Mouse (Mus musculus) kidney, embryonic 16.5 days (tissue): ENCODE measurements around the gene Atp7b. TPM values are rescaled to one million over a fixed set of nuclear protein-coding genes. Genes with fewer than 3 reads are reported as not detected.

Experiments used
- ATAC-seq: fragments of 200-750 bp; cut with Nextera tagmentation; 2 replicates; pipeline ENCODE4 v1.8.0; 2017; ENCODE audit warnings: moderate TSS enrichment; ENCODE audit not compliant: low FRiP score, low TSS enrichment
- H3K27ac ChIP-seq: fragments of 300-500 bp; sonication (generic); 2 replicates; pipeline ENCODE4 v1.5.1; 2014; ENCODE audit warnings: low read length
- H3K27me3 ChIP-seq: fragments of 300-500 bp; sonication (generic); 2 replicates; pipeline ENCODE4 v1.6.1; 2014; ENCODE audit warnings: low read length, control low read depth, mixed read lengths; ENCODE audit not compliant: insufficient read depth
- H3K36me3 ChIP-seq: fragments of 300-500 bp; sonication (generic); 2 replicates; pipeline ENCODE4 v1.6.1; 2014; ENCODE audit warnings: low read length, control low read depth, mixed read lengths; ENCODE audit not compliant: insufficient read depth
- H3K4me1 ChIP-seq: fragments of 300-500 bp; sonication (generic); 2 replicates; pipeline ENCODE4 v1.6.1; 2014; ENCODE audit warnings: low read length, control low read depth, mixed read lengths; ENCODE audit not compliant: insufficient read depth
- H3K4me2 ChIP-seq: fragments of 300-500 bp; sonication (generic); replicated peaks from 2 replicates; pipeline ENCODE4 v1.6.1; 2014; ENCODE audit warnings: low read depth, low read length
- H3K4me3 ChIP-seq: fragments of 300-500 bp; sonication (generic); 2 replicates; pipeline ENCODE4 v1.5.1; 2014; ENCODE audit warnings: mild to moderate bottlenecking, low read length
- H3K9ac ChIP-seq: fragments of 300-500 bp; sonication (generic); replicated peaks from 2 replicates; pipeline ENCODE4 v1.6.1; 2014; ENCODE audit warnings: low read length
- H3K9me3 ChIP-seq: fragments of 300-500 bp; sonication (generic); 2 replicates; pipeline ENCODE4 v1.6.1; 2016; ENCODE audit warnings: low read length, control low read depth
- WGBS: fragments of 180-500 bp; shearing (Covaris S2); extraction: QIAGEN DNeasy Blood & Tissue Kit; methylation state at CpG from one replicate; pipeline ENCODE4 v1.1.7; 2014; 5-methylcytosine and 5-hydroxymethylcytosine counted together
- polyA plus RNA-seq: library from polyadenylated mRNA; unstranded; fragments of >200 nt; fragmentation: Nextera tagmentation; extraction: Ambion mirVana; gene quantifications from 2 replicates; pipeline ENCODE4 v1.2.1, GENCODE M21; 2015

Atp7b gene
- polyA plus RNA-seq, 1 experiment from 2014 or later: 0.72 TPM

DNA sequence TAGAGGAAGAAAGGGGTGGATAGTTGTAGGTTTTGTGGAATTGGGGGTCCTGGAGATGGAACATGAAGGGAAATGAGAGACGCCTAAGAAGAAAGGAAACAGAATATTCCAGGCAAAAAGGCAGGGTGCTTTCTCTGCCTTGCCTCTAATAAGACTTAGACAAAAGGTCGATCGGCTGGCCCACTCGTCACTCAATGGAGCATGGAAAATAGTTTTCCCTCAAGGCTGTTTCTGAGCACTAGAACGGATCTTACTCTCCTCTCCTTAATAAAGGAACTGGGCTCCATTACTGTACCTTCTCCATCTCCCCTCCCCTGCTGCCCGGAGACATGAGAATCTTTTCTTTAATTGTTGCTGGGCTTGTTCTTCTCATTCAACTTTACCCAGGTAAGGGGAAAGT is 113.6 kb downstream of the Atp7b start, which contains the start of gene Defb13:
Defb13 (plus strand) TSS at position 301 of the 400 bp plus-strand sequence.
- Histone ChIP-seq H3K27ac (no peak within 1 kb of the TSS), H3K9me3 (no peaks in the 10 kb centered on the region)
- ATAC-seq: no peak

More for the DNA sequence above, 113.6 kb downstream of the Atp7b start, which contains the start of gene Defb13:
- Histone ChIP-seq H3K9ac (no peak within 1 kb of the TSS), H3K4me1 (no peaks in the 10 kb centered on the region), H3K27me3 (no peaks in the 10 kb centered on the region), H3K4me3 (no peak within 1 kb of the TSS), H3K4me2 (no peak within 1 kb of the TSS), H3K36me3 (no peaks in the 10 kb centered on the region)
- WGBS: 67% methylated on average over 6 of the region's 6 CpGs

Other genes with a start within 250 kb of the Atp7b start
- gene Defb50, start 236.8 kb downstream of the Atp7b start, polyA plus RNA-seq: not detected in 2 replicates
- not detected in 2 replicates for gene Defb2, start 220.4 kb downstream of the Atp7b start, polyA plus RNA-seq
- not detected in 2 replicates for gene Defb10, start 201.4 kb downstream of the Atp7b start, polyA plus RNA-seq
- gene Defb9, start 174.9 kb downstream of the Atp7b start, polyA plus RNA-seq: not detected in 2 replicates
- gene Defb11, start 153.9 kb downstream of the Atp7b start, polyA plus RNA-seq: not detected in 2 replicates
- gene Defb15, start 127.6 kb downstream of the Atp7b start, polyA plus RNA-seq: not detected in 2 replicates
- gene Defb35, start 122.0 kb downstream of the Atp7b start, polyA plus RNA-seq: not detected in 2 replicates
- not detected in 2 replicates for gene Defb13, start 113.5 kb downstream of the Atp7b start, polyA plus RNA-seq
- not detected in 2 replicates for gene Fam90a1a, start 101.6 kb downstream of the Atp7b start, polyA plus RNA-seq
- gene Ccdc70, start 90.5 kb downstream of the Atp7b start, polyA plus RNA-seq: not detected in 2 replicates
- gene Alg11, start 416 bp upstream of the Atp7b start, polyA plus RNA-seq: 33.0 and 36.0 TPM in 2 replicates
- gene Nek5, start 64.7 kb upstream of the Atp7b start, polyA plus RNA-seq: 0.32 and 0.59 TPM in 2 replicates
- gene Nek3, start 106.1 kb upstream of the Atp7b start, polyA plus RNA-seq: 5.9 and 7.2 TPM in 2 replicates
- 38.5 and 40.6 TPM in 2 replicates for gene Ckap2, start 125.5 kb upstream of the Atp7b start, polyA plus RNA-seq
- gene Vps36, start 132.5 kb upstream of the Atp7b start, polyA plus RNA-seq: 35.8 and 39.5 TPM in 2 replicates
- 18.1 and 18.7 TPM in 2 replicates for gene Thsd1, start 167.0 kb upstream of the Atp7b start, polyA plus RNA-seq
- 0.06 TPM in 1 of 2 replicates, not detected in the other for gene Tpte, start 223.1 kb upstream of the Atp7b start, polyA plus RNA-seq